Mouse (Mus musculus) bone marrow, adult 2 months (tissue): ENCODE results near the gene Pxt1.

Source experiments
- CTCF ChIP-seq: fragments of 200-500 bp; IDR thresholded peaks from 2 replicates; pipeline ENCODE4 v1.5.1; 2011; ENCODE audit warnings: low read length, control low read depth; ENCODE audit not compliant: control insufficient read depth, insufficient read depth
- POLR2A ChIP-seq: fragments of 200-500 bp; IDR thresholded peaks from 2 replicates; pipeline ENCODE4 v1.6.1; 2011; ENCODE audit warnings: low read depth, mild to moderate bottlenecking, control low read depth, low read length, borderline replicate concordance; ENCODE audit not compliant: control insufficient read depth

- TF ChIP-seq CTCF (no peak), POLR2A (no peak)
Measured at GRCm38 (mm10) chr17:28898249-28898648, 45.4 kb downstream of the Pxt1 start.
